Mouse (Mus musculus): Measurements from ENCODE around the gene Mum1l1. TPM values are rescaled to one million over a fixed set of nuclear protein-coding genes. Genes with fewer than 3 reads are reported as not detected.
A peak's percentile ranks its signal among the peaks of the same experiment; 100 is the strongest.
"Not testable (repeated sequence)": the region's sequence is repeated elsewhere in the genome, so short reads cannot be mapped to it uniquely, and the experiment has no call there.

Mum1l1 gene
- 0.94 and 1.1 TPM in 2 replicates for polyA plus RNA-seq (2012; rRNA removed)

GRCm38 (mm10) chrX:139209829-139210225 lies at the start of gene Mum1l1:
Gene Mum1l1 (plus strand): TSS chrX:139210042.
- TF ChIP-seq POLR2A (IDR thresholded peaks at IDR 0.05; ENCODE audit: extremely low read depth, insufficient read depth, low read length) (no peak), CTCF (IDR thresholded peaks at IDR 0.05; ENCODE audit: extremely low read depth, insufficient read depth, low read length) (no peak)
- Histone ChIP-seq H3K27ac (ENCODE audit: insufficient read depth, low read length) (no peak within 1 kb of the TSS), H3K4me1 (ENCODE audit: control insufficient read depth, insufficient read depth, low read length) (no peaks in the 10 kb centered on the region), H3K4me3 (ENCODE audit: insufficient read depth, low read length) (peak within 1 kb of the TSS; percentile 13; the same call in 1 of the 2 replicates)

GRCm38 (mm10) chrX:139178928-139179327 lies 30.9 kb upstream of the Mum1l1 start, which contains the start of gene 4933428M09Rik:
Gene 4933428M09Rik (plus strand): TSS chrX:139179228.
- H3K4me3 ChIP-seq (ENCODE audit: insufficient read depth, low read length): no peak within 1 kb of the TSS
- TF ChIP-seq POLR2A (IDR thresholded peaks at IDR 0.05; ENCODE audit: extremely low read depth, insufficient read depth, low read length) (no peak), CTCF (IDR thresholded peaks at IDR 0.05; ENCODE audit: extremely low read depth, insufficient read depth, low read length) (no peak)
- no peak within 1 kb of the TSS for H3K27ac ChIP-seq (ENCODE audit: insufficient read depth, low read length)
- H3K4me1 ChIP-seq (ENCODE audit: control insufficient read depth, insufficient read depth, low read length): no peaks in the 10 kb centered on the region

GRCm38 (mm10) chrX:139191506-139191905 lies 18.3 kb upstream of the Mum1l1 start:
- not testable (repeated sequence) for H3K27ac ChIP-seq (ENCODE audit: insufficient read depth, low read length); H3K4me3 ChIP-seq (ENCODE audit: insufficient read depth, low read length); H3K4me1 ChIP-seq (ENCODE audit: control insufficient read depth, insufficient read depth, low read length)

- TF ChIP-seq POLR2A (IDR thresholded peaks at IDR 0.05; ENCODE audit: extremely low read depth, insufficient read depth, low read length): no peak
- TF ChIP-seq CTCF (IDR thresholded peaks at IDR 0.05; ENCODE audit: extremely low read depth, insufficient read depth, low read length): no peak
- Histone ChIP-seq H3K27ac (ENCODE audit: insufficient read depth, low read length) (no peak overlapping the region), H3K4me1 (ENCODE audit: control insufficient read depth, insufficient read depth, low read length) (no peaks in the 10 kb centered on the region), H3K4me3 (ENCODE audit: insufficient read depth, low read length) (no peak overlapping the region)
Observed at GRCm38 (mm10) chrX:139194572-139195279, 15.1 kb upstream of the Mum1l1 start.

GRCm38 (mm10) chrX:139209191-139209828 lies 532 bp upstream of the Mum1l1 start:
- not testable (repeated sequence) for H3K4me1 ChIP-seq (ENCODE audit: control insufficient read depth, insufficient read depth, low read length); H3K4me3 ChIP-seq (ENCODE audit: insufficient read depth, low read length); H3K27ac ChIP-seq (ENCODE audit: insufficient read depth, low read length)

- TF ChIP-seq CTCF (IDR thresholded peaks at IDR 0.05; ENCODE audit: extremely low read depth, insufficient read depth, low read length): no peak
- TF ChIP-seq POLR2A (IDR thresholded peaks at IDR 0.05; ENCODE audit: extremely low read depth, insufficient read depth, low read length): no peak
- Histone ChIP-seq H3K27ac (ENCODE audit: insufficient read depth, low read length) (no peak overlapping the region), H3K4me1 (ENCODE audit: control insufficient read depth, insufficient read depth, low read length) (no peaks in the 10 kb centered on the region), H3K4me3 (ENCODE audit: insufficient read depth, low read length) (no peak overlapping the region)
Observed at GRCm38 (mm10) chrX:139214765-139215164, 4.9 kb downstream of the Mum1l1 start.

- peak overlapping the region; percentile 40; the same call in 1 of the 2 replicates for H3K4me3 ChIP-seq (ENCODE audit: insufficient read depth, low read length)
- no peak overlapping the region for H3K27ac ChIP-seq (ENCODE audit: insufficient read depth, low read length)
- no peaks in the 10 kb centered on the region for H3K4me1 ChIP-seq (ENCODE audit: control insufficient read depth, insufficient read depth, low read length)
- TF ChIP-seq CTCF (IDR thresholded peaks at IDR 0.05; ENCODE audit: extremely low read depth, insufficient read depth, low read length): no peak
- TF ChIP-seq POLR2A (IDR thresholded peaks at IDR 0.05; ENCODE audit: extremely low read depth, insufficient read depth, low read length): no peak
Observed at GRCm38 (mm10) chrX:139216409-139216808, 6.6 kb downstream of the Mum1l1 start.

- no peak overlapping the region for H3K27ac ChIP-seq (ENCODE audit: insufficient read depth, low read length)
- no peaks in the 10 kb centered on the region for H3K4me1 ChIP-seq (ENCODE audit: control insufficient read depth, insufficient read depth, low read length)
- TF ChIP-seq POLR2A (IDR thresholded peaks at IDR 0.05; ENCODE audit: extremely low read depth, insufficient read depth, low read length) (0 out of 2 replicates have a peak, but pooled peaks have one; percentile 20), CTCF (IDR thresholded peaks at IDR 0.05; ENCODE audit: extremely low read depth, insufficient read depth, low read length) (no peak)
- peak overlapping the region; percentile 40 for H3K4me3 ChIP-seq (ENCODE audit: insufficient read depth, low read length)
Observed at GRCm38 (mm10) chrX:139216991-139217593, 7.2 kb downstream of the Mum1l1 start.

GRCm38 (mm10) chrX:139217776-139218175 lies 7.9 kb downstream of the Mum1l1 start:
- TF ChIP-seq CTCF (IDR thresholded peaks at IDR 0.05; ENCODE audit: extremely low read depth, insufficient read depth, low read length) (no peak), POLR2A (IDR thresholded peaks at IDR 0.05; ENCODE audit: extremely low read depth, insufficient read depth, low read length) (no peak)
- Histone ChIP-seq H3K4me3 (ENCODE audit: insufficient read depth, low read length) (peak overlapping the region; percentile 40; the same call in 1 of the 2 replicates), H3K4me1 (ENCODE audit: control insufficient read depth, insufficient read depth, low read length) (no peaks in the 10 kb centered on the region), H3K27ac (ENCODE audit: insufficient read depth, low read length) (no peak overlapping the region)

GRCm38 (mm10) chrX:139219017-139219416 lies 9.2 kb downstream of the Mum1l1 start:
- Histone ChIP-seq H3K27ac (ENCODE audit: insufficient read depth, low read length) (no peak overlapping the region), H3K4me1 (ENCODE audit: control insufficient read depth, insufficient read depth, low read length) (no peaks in the 10 kb centered on the region), H3K4me3 (ENCODE audit: insufficient read depth, low read length) (no peak overlapping the region)
- no peak for TF ChIP-seq POLR2A (IDR thresholded peaks at IDR 0.05; ENCODE audit: extremely low read depth, insufficient read depth, low read length)
- TF ChIP-seq CTCF (IDR thresholded peaks at IDR 0.05; ENCODE audit: extremely low read depth, insufficient read depth, low read length): peak; percentile 49; the same call in 1 of the 2 replicates
